Mouse (Mus musculus) limb, embryonic 10.5 days (tissue): ENCODE data around the gene Btg4. TPM values are rescaled to one million over a fixed set of nuclear protein-coding genes. Genes with fewer than 3 reads are reported as not detected.

Source experiments
- DNase-seq: peaks from one replicate; pipeline ENCODE4 v3.0.0-alpha.2; 2017; ENCODE audit warnings: low spot score
- H3K27ac ChIP-seq: fragments of 300-500 bp; sonication (generic); 2 replicates; pipeline ENCODE4 v1.5.1; 2016; ENCODE audit warnings: mild to moderate bottlenecking
- H3K27me3 ChIP-seq: fragments of 300-500 bp; sonication (generic); 2 replicates; pipeline ENCODE4 v1.6.1; 2016; ENCODE audit warnings: low read depth, mild to moderate bottlenecking; ENCODE audit not compliant: poor library complexity, severe bottlenecking
- H3K36me3 ChIP-seq: fragments of 300-500 bp; sonication (generic); 2 replicates; pipeline ENCODE4 v1.6.1; 2016; ENCODE audit warnings: mild to moderate bottlenecking, moderate library complexity
- H3K4me1 ChIP-seq: fragments of 300-500 bp; sonication (generic); 2 replicates; pipeline ENCODE4 v1.6.1; 2016
- H3K4me3 ChIP-seq: fragments of 300-500 bp; sonication (generic); 2 replicates; pipeline ENCODE4 v1.5.1; 2016; ENCODE audit warnings: mild to moderate bottlenecking, moderate library complexity
- H3K9me3 ChIP-seq: fragments of 300-500 bp; sonication (generic); replicated peaks from 2 replicates; pipeline ENCODE4 v1.6.1; 2016; ENCODE audit warnings: mild to moderate bottlenecking
- WGBS: fragments of 180-500 bp; shearing (Covaris S2); methylation state at CpG from one replicate; pipeline ENCODE4 v1.1.7; 2016; 5-methylcytosine and 5-hydroxymethylcytosine counted together
- microRNA counts: library from miRNA; unstranded; fragments of <30 nt; microRNA quantifications from one replicate; lab custom pipeline; 2017
- microRNA-seq: library from miRNA; unstranded; fragments of <30 nt; microRNA quantifications from one replicate; pipeline ENCODE4, GENCODE M21; 2017
- polyA plus RNA-seq: library from polyadenylated mRNA; unstranded; fragments of >200 nt; fragmentation: Nextera tagmentation; extraction: Ambion mirVana; gene quantifications from 2 replicates; pipeline ENCODE4 v1.2.1, GENCODE M21; 2016

Gene Btg4
- polyA plus RNA-seq, 1 experiment from 2014 or later: not detected

GRCm38 (mm10) chr9:51147294-51147693, 86.6 kb downstream of the Btg4 start:
- 89% methylated on average over 5 of the region's 5 CpGs for WGBS
- Histone ChIP-seq H3K4me3 (no peak overlapping the region), H3K4me1 (peaks cover 17% of the 10 kb centered on the region), H3K9me3 (no peaks in the 10 kb centered on the region), H3K27me3 (peaks cover 8% of the 10 kb centered on the region; the same call in 1 of the 2 replicates), H3K27ac (no peak overlapping the region), H3K36me3 (no peaks in the 10 kb centered on the region)
- no peak for DNase-seq

GRCm38 (mm10) chr9:51152079-51152752, 91.5 kb downstream of the Btg4 start:
- Histone ChIP-seq H3K27me3 (peaks cover 8% of the 10 kb centered on the region; the same call in 1 of the 2 replicates), H3K4me1 (peaks cover 10% of the 10 kb centered on the region), H3K9me3 (no peaks in the 10 kb centered on the region), H3K4me3 (peak overlapping the region; percentile 33), H3K36me3 (no peaks in the 10 kb centered on the region), H3K27ac (0 out of 2 replicates have a peak overlapping the region, but pooled peaks have one; percentile 36)
- DNase-seq: peak; percentile 74
- WGBS: 20% methylated on average over 13 of the region's 13 CpGs

- DNase-seq: peak; percentile 83
- no peaks in the 10 kb centered on the region for H3K36me3 ChIP-seq
- 30% methylated on average over 4 of the region's 4 CpGs for WGBS
- H3K27me3 ChIP-seq: peaks cover 25% of the 10 kb centered on the region; the same call in 1 of the 2 replicates
- 0 out of 2 replicates have a peak, but pooled peaks cover 5% of the 10 kb centered on the region for H3K4me1 ChIP-seq
- H3K4me3 ChIP-seq: no peak overlapping the region
- H3K9me3 ChIP-seq: no peaks in the 10 kb centered on the region
- no peak overlapping the region for H3K27ac ChIP-seq
Measured at GRCm38 (mm10) chr9:51161771-51162388, 101.2 kb downstream of the Btg4 start.

- Histone ChIP-seq H3K9me3 (no peaks in the 10 kb centered on the region), H3K36me3 (no peaks in the 10 kb centered on the region), H3K4me3 (no peak overlapping the region), H3K27me3 (peaks cover 20% of the 10 kb centered on the region; the same call in 1 of the 2 replicates), H3K4me1 (0 out of 2 replicates have a peak, but pooled peaks cover 5% of the 10 kb centered on the region), H3K27ac (no peak overlapping the region)
- no peak for DNase-seq
- 89% methylated on average over 5 of the region's 5 CpGs for WGBS
Measured at GRCm38 (mm10) chr9:51163989-51164388, 103.3 kb downstream of the Btg4 start.

- Histone ChIP-seq H3K4me1 (0 out of 2 replicates have a peak, but pooled peaks cover 5% of the 10 kb centered on the region), H3K27ac (no peak within 1 kb of the TSS), H3K36me3 (no peaks in the 10 kb centered on the region), H3K27me3 (peaks cover 5% of the 10 kb centered on the region; the same call in 1 of the 2 replicates), H3K9me3 (no peaks in the 10 kb centered on the region), H3K4me3 (no peak within 1 kb of the TSS)
- 59% methylated on average over 6 of the region's 6 CpGs for WGBS
- no peak for DNase-seq
Measured at GRCm38 (mm10) chr9:51165312-51166180, 104.8 kb downstream of the Btg4 start, which contains the start of gene Gm32742. TSS of gene Gm32742 (minus strand) at chr9:51165517.

- DNase-seq: no peak
- 74% methylated on average over 11 of the region's 11 CpGs for WGBS
- Histone ChIP-seq H3K4me1 (0 out of 2 replicates have a peak, but pooled peaks cover 5% of the 10 kb centered on the region), H3K4me3 (no peak overlapping the region), H3K36me3 (no peaks in the 10 kb centered on the region), H3K27me3 (no peaks in the 10 kb centered on the region), H3K27ac (no peak overlapping the region), H3K9me3 (no peaks in the 10 kb centered on the region)
Measured at GRCm38 (mm10) chr9:51167954-51168353, 107.3 kb downstream of the Btg4 start.

GRCm38 (mm10) chr9:51168698-51169097, 108.0 kb downstream of the Btg4 start:
- DNase-seq: no peak
- Histone ChIP-seq H3K27ac (no peak overlapping the region), H3K4me1 (0 out of 2 replicates have a peak, but pooled peaks cover 5% of the 10 kb centered on the region), H3K27me3 (no peaks in the 10 kb centered on the region), H3K36me3 (no peaks in the 10 kb centered on the region), H3K4me3 (no peak overlapping the region), H3K9me3 (no peaks in the 10 kb centered on the region)
- WGBS: 77% methylated on average over 5 of the region's 5 CpGs

GRCm38 (mm10) chr9:51169133-51169532, 108.4 kb downstream of the Btg4 start:
- WGBS: 87% methylated on average over 7 of the region's 7 CpGs

More at GRCm38 (mm10) chr9:51169133-51169532, 108.4 kb downstream of the Btg4 start:
- DNase-seq: no peak
- Histone ChIP-seq H3K4me3 (no peak overlapping the region), H3K27ac (no peak overlapping the region), H3K4me1 (0 out of 2 replicates have a peak, but pooled peaks cover 5% of the 10 kb centered on the region), H3K36me3 (no peaks in the 10 kb centered on the region), H3K9me3 (no peaks in the 10 kb centered on the region), H3K27me3 (no peaks in the 10 kb centered on the region)

MicroRNA genes within 50 kb of the gene (microRNA counts, 519-probe panel; counts per million panel counts)
- 684 counts per million, percentile 72 among the panel's probes with 10 or more counts for microRNA mmu-miR-34b-3p (lab: Ali Mortazavi, UCI)
- microRNA mmu-miR-34b-5p (lab: Ali Mortazavi, UCI): 684 counts per million, percentile 72 among the panel's probes with 10 or more counts
- 684 counts per million, percentile 72 among the panel's probes with 10 or more counts for microRNA mmu-miR-34c (lab: Ali Mortazavi, UCI)

Small RNA genes lying within 50 kb of the gene (microRNA-seq; reads per million reads assigned to microRNA genes)
- 44.3 reads per million, percentile 40 among the genes with 10 or more reads in this experiment for gene Mir34b
- 1,147 reads per million, percentile 76 among the genes with 10 or more reads in this experiment for gene Mir34c

Other genes with a start within 250 kb of the Btg4 start
- 159 and 177 TPM in 2 replicates for gene Ppp2r1b, start 215.6 kb upstream of the Btg4 start, polyA plus RNA-seq
- gene Sik2, start 51.8 kb upstream of the Btg4 start, polyA plus RNA-seq: 13.2 and 16.7 TPM in 2 replicates
- gene Layn, start 16.2 kb downstream of the Btg4 start, polyA plus RNA-seq: 1.0 and 3.7 TPM in 2 replicates
- 0.15 TPM in 1 of 2 replicates, not detected in the other for gene 4833427G06Rik, start 41.2 kb downstream of the Btg4 start, polyA plus RNA-seq
- gene Gm32742, start 104.6 kb downstream of the Btg4 start, polyA plus RNA-seq: 0.03 TPM in 1 of 2 replicates, not detected in the other
- gene Pou2af1, start 152.8 kb downstream of the Btg4 start, polyA plus RNA-seq: not detected in 2 replicates
- 1.6 and 2.2 TPM in 2 replicates for gene Colca2, start 217.7 kb downstream of the Btg4 start, polyA plus RNA-seq